Mouse (Mus musculus) forebrain, embryonic 15.5 days (tissue): ENCODE results near the gene Osmr. TPM values are rescaled to one million over a fixed set of nuclear protein-coding genes. Genes with fewer than 3 reads are reported as not detected.

Experiments used
- ATAC-seq: fragments of 200-750 bp; cut with Nextera tagmentation; replicated peaks from 2 replicates; pipeline ENCODE4 v1.8.0; 2017; ENCODE audit warnings: mild to moderate bottlenecking, moderate TSS enrichment, moderate library complexity
- H3K27ac ChIP-seq: fragments of 300-500 bp; sonication (generic); replicated peaks from 2 replicates; pipeline ENCODE4 v1.5.1; 2015; ENCODE audit warnings: mild to moderate bottlenecking, inconsistent platforms
- H3K27me3 ChIP-seq: fragments of 300-500 bp; sonication (generic); 2 replicates; pipeline ENCODE4 v1.6.1; 2015; ENCODE audit warnings: inconsistent platforms
- H3K36me3 ChIP-seq: fragments of 300-500 bp; sonication (generic); 2 replicates; pipeline ENCODE4 v1.6.1; 2015; ENCODE audit warnings: mild to moderate bottlenecking, inconsistent platforms
- H3K4me1 ChIP-seq: fragments of 300-500 bp; sonication (generic); 2 replicates; pipeline ENCODE4 v1.6.1; 2015; ENCODE audit warnings: inconsistent platforms
- H3K4me2 ChIP-seq: fragments of 300-500 bp; sonication (generic); replicated peaks from 2 replicates; pipeline ENCODE4 v1.6.1; 2015; ENCODE audit warnings: mild to moderate bottlenecking, inconsistent platforms
- H3K4me3 ChIP-seq: fragments of 300-500 bp; sonication (generic); 2 replicates; pipeline ENCODE4 v1.5.1; 2015; ENCODE audit warnings: mild to moderate bottlenecking, inconsistent platforms
- H3K9ac ChIP-seq: fragments of 300-500 bp; sonication (generic); replicated peaks from 2 replicates; pipeline ENCODE4 v1.6.1; 2015; ENCODE audit warnings: mild to moderate bottlenecking, inconsistent platforms
- H3K9me3 ChIP-seq: fragments of 300-500 bp; sonication (generic); 2 replicates; pipeline ENCODE4 v1.6.1; 2016; ENCODE audit warnings: inconsistent platforms
- WGBS: fragments of 180-500 bp; shearing (Covaris S2); methylation state at CpG from one replicate; pipeline ENCODE4 v1.1.7; 2015; ENCODE audit warnings: mixed read lengths; 5-methylcytosine and 5-hydroxymethylcytosine counted together
- polyA plus RNA-seq: library from polyadenylated mRNA; unstranded; fragments of >200 nt; fragmentation: Nextera tagmentation; extraction: Ambion mirVana; gene quantifications from 2 replicates; pipeline ENCODE4 v1.2.1, GENCODE M21; 2015

Gene Osmr
- polyA plus RNA-seq, 1 experiment from 2014 or later: 1.4 TPM

GRCm38 (mm10) chr15:6883816-6884215 is 9.0 kb upstream of the Osmr start:
- Histone ChIP-seq H3K4me3 (no peak overlapping the region), H3K27ac (no peak overlapping the region), H3K9ac (no peak overlapping the region), H3K4me1 (no peaks in the 10 kb centered on the region), H3K4me2 (no peak overlapping the region), H3K27me3 (no peaks in the 10 kb centered on the region), H3K36me3 (no peaks in the 10 kb centered on the region), H3K9me3 (no peaks in the 10 kb centered on the region)
- 58% methylated on average over 5 of the region's 5 CpGs for WGBS
- ATAC-seq: no peak

- WGBS: 85% methylated on average over 4 of the region's 4 CpGs
Measured at GRCm38 (mm10) chr15:6883091-6883490, 8.3 kb upstream of the Osmr start.

GRCm38 (mm10) chr15:6882180-6882579 is 7.4 kb upstream of the Osmr start:
- H3K9me3 ChIP-seq: no peaks in the 10 kb centered on the region
- ATAC-seq: no peak
- WGBS: 45% methylated on average over 7 of the region's 7 CpGs
- H3K36me3 ChIP-seq: no peaks in the 10 kb centered on the region
- no peaks in the 10 kb centered on the region for H3K4me1 ChIP-seq
- H3K27ac ChIP-seq: no peak overlapping the region
- H3K27me3 ChIP-seq: no peaks in the 10 kb centered on the region
- H3K4me3 ChIP-seq: no peak overlapping the region
- no peak overlapping the region for H3K4me2 ChIP-seq
- H3K9ac ChIP-seq: no peak overlapping the region

More at GRCm38 (mm10) chr15:6883091-6883490, 8.3 kb upstream of the Osmr start:
- Histone ChIP-seq H3K4me1 (no peaks in the 10 kb centered on the region), H3K4me2 (no peak overlapping the region), H3K36me3 (no peaks in the 10 kb centered on the region), H3K9me3 (no peaks in the 10 kb centered on the region), H3K27ac (no peak overlapping the region), H3K9ac (no peak overlapping the region), H3K4me3 (no peak overlapping the region), H3K27me3 (no peaks in the 10 kb centered on the region)
- ATAC-seq: no peak; the same call in 1 of the 2 replicates

- Histone ChIP-seq H3K9me3 (no peaks in the 10 kb centered on the region), H3K9ac (no peak overlapping the region), H3K4me2 (no peak overlapping the region), H3K36me3 (no peaks in the 10 kb centered on the region), H3K27me3 (no peaks in the 10 kb centered on the region), H3K4me3 (no peak overlapping the region), H3K27ac (no peak overlapping the region), H3K4me1 (no peaks in the 10 kb centered on the region)
- WGBS: 90% methylated on average over 9 of the region's 9 CpGs
- ATAC-seq: no peak
Measured at GRCm38 (mm10) chr15:6881211-6881610, 6.4 kb upstream of the Osmr start.

GRCm38 (mm10) chr15:6873807-6874600 is 765 bp downstream of the Osmr start:
- H3K9ac ChIP-seq: peak overlapping the region; percentile 24; the same call in 1 of the 2 replicates
- no peaks in the 10 kb centered on the region for H3K36me3 ChIP-seq
- peak overlapping the region; percentile 62 for H3K4me2 ChIP-seq
- peak overlapping the region; percentile 38 for H3K4me3 ChIP-seq
- H3K4me1 ChIP-seq: peaks cover 12% of the 10 kb centered on the region
- ATAC-seq: peak; percentile 57
- H3K27ac ChIP-seq: no peak overlapping the region
- 1% methylated on average over 52 of the region's 52 CpGs for WGBS
- H3K9me3 ChIP-seq: no peaks in the 10 kb centered on the region
- H3K27me3 ChIP-seq: peaks cover 26% of the 10 kb centered on the region

GRCm38 (mm10) chr15:6873154-6873806 is 1.5 kb downstream of the Osmr start:
- Histone ChIP-seq H3K4me1 (peaks cover 12% of the 10 kb centered on the region), H3K9me3 (no peaks in the 10 kb centered on the region), H3K27ac (no peak overlapping the region), H3K36me3 (no peaks in the 10 kb centered on the region), H3K4me2 (peak overlapping the region; percentile 62), H3K4me3 (peak overlapping the region; percentile 38), H3K27me3 (peaks cover 26% of the 10 kb centered on the region), H3K9ac (no peak overlapping the region)
- ATAC-seq: no peak
- 35% methylated on average over 17 of the region's 17 CpGs for WGBS

GRCm38 (mm10) chr15:6871621-6872359 is 3.0 kb downstream of the Osmr start:
- no peak for ATAC-seq
- H3K9ac ChIP-seq: no peak overlapping the region
- no peaks in the 10 kb centered on the region for H3K36me3 ChIP-seq
- no peak overlapping the region for H3K27ac ChIP-seq
- peaks cover 26% of the 10 kb centered on the region for H3K27me3 ChIP-seq
- no peak overlapping the region for H3K4me3 ChIP-seq
- H3K4me1 ChIP-seq: peaks cover 12% of the 10 kb centered on the region
- WGBS: 55% methylated on average over 11 of the region's 11 CpGs
- no peaks in the 10 kb centered on the region for H3K9me3 ChIP-seq
- H3K4me2 ChIP-seq: no peak overlapping the region

GRCm38 (mm10) chr15:6866888-6867287 is 7.9 kb downstream of the Osmr start:
- 5% methylated on average over 6 of the region's 6 CpGs for WGBS
- no peak overlapping the region for H3K4me2 ChIP-seq
- no peak overlapping the region for H3K4me3 ChIP-seq
- no peaks in the 10 kb centered on the region for H3K36me3 ChIP-seq
- no peak overlapping the region for H3K9ac ChIP-seq
- H3K27me3 ChIP-seq: peaks cover 8% of the 10 kb centered on the region
- no peaks in the 10 kb centered on the region for H3K4me1 ChIP-seq
- H3K27ac ChIP-seq: no peak overlapping the region
- no peaks in the 10 kb centered on the region for H3K9me3 ChIP-seq
- ATAC-seq: no peak

- 83% methylated on average over 4 of the region's 4 CpGs for WGBS
- no peak overlapping the region for H3K4me3 ChIP-seq
- peaks cover 4% of the 10 kb centered on the region; the same call in 1 of the 2 replicates for H3K27me3 ChIP-seq
- no peak overlapping the region for H3K9ac ChIP-seq
- H3K4me2 ChIP-seq: no peak overlapping the region
- H3K9me3 ChIP-seq: no peaks in the 10 kb centered on the region
- no peaks in the 10 kb centered on the region for H3K36me3 ChIP-seq
- ATAC-seq: no peak
- H3K27ac ChIP-seq: no peak overlapping the region
- no peaks in the 10 kb centered on the region for H3K4me1 ChIP-seq
Measured at GRCm38 (mm10) chr15:6862125-6862524, 12.6 kb downstream of the Osmr start.

- Histone ChIP-seq H3K27me3 (peaks cover 4% of the 10 kb centered on the region; the same call in 1 of the 2 replicates), H3K36me3 (no peaks in the 10 kb centered on the region), H3K9ac (no peak overlapping the region), H3K27ac (no peak overlapping the region), H3K4me2 (no peak overlapping the region), H3K4me1 (no peaks in the 10 kb centered on the region), H3K4me3 (no peak overlapping the region), H3K9me3 (no peaks in the 10 kb centered on the region)
- WGBS: 84% methylated on average over 7 of the region's 7 CpGs
- no peak for ATAC-seq
Measured at GRCm38 (mm10) chr15:6861617-6862016, 13.2 kb downstream of the Osmr start.

- no peak for ATAC-seq
- Histone ChIP-seq H3K4me2 (no peak overlapping the region), H3K9ac (no peak overlapping the region), H3K4me3 (no peak overlapping the region), H3K27me3 (no peaks in the 10 kb centered on the region), H3K4me1 (no peaks in the 10 kb centered on the region), H3K9me3 (no peaks in the 10 kb centered on the region), H3K27ac (no peak overlapping the region), H3K36me3 (no peaks in the 10 kb centered on the region)
- 91% methylated on average over 7 of the region's 7 CpGs for WGBS
Measured at GRCm38 (mm10) chr15:6859781-6860180, 15.0 kb downstream of the Osmr start.

GRCm38 (mm10) chr15:6858871-6859270 is 15.9 kb downstream of the Osmr start:
- H3K4me2 ChIP-seq: no peak overlapping the region
- H3K4me3 ChIP-seq: no peak overlapping the region
- H3K36me3 ChIP-seq: no peaks in the 10 kb centered on the region
- no peaks in the 10 kb centered on the region for H3K4me1 ChIP-seq
- 96% methylated on average over 4 of the region's 4 CpGs for WGBS
- H3K27ac ChIP-seq: no peak overlapping the region
- no peaks in the 10 kb centered on the region for H3K9me3 ChIP-seq
- no peak for ATAC-seq
- H3K9ac ChIP-seq: no peak overlapping the region
- no peaks in the 10 kb centered on the region for H3K27me3 ChIP-seq
